Mouse (Mus musculus) liver, embryonic 18 days (tissue): ENCODE measurements around the gene Fam149a. TPM values are rescaled to one million over a fixed set of nuclear protein-coding genes. Genes with fewer than 3 reads are reported as not detected.

ENCODE experiments used
- polyA plus RNA-seq: library from polyadenylated mRNA; depleted of rRNA; stranded (reverse); fragments of >200 nt; gene quantifications from 2 replicates; pipeline ENCODE4 v1.2.3, GENCODE M21; 2012; rRNA removed

The Fam149a gene
- polyA plus RNA-seq, result 1.4 and 1.5 TPM in 2 replicates

DNA sequence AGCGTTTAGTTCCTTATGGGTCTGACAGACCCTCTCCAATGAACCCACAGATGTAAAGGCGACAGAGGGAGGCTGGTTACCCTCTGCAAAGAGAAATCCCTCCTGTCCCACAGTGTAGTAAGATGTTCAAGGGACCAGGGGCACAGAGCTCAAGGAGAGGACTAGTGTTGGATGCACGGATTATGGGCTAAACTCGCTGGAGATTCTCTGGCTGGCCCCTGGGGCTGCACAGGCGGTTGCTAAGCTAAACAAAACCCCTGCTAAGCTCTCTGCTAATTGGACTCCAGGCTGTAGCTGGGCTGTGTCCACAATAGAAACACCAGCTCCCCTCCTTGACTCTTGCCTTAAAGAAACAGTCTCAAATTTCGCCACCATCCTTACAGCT is at the start of gene Fam149a:
Fam149a (minus strand) TSS at position 329 of the 385 bp plus-strand sequence.

GRCm38 (mm10) chr8:45410882-45411281 is 28.8 kb upstream of the Fam149a start, which contains the start of gene Tlr3:
Gene Tlr3, minus strand, starts transcription at chr8:45411080.

DNA sequence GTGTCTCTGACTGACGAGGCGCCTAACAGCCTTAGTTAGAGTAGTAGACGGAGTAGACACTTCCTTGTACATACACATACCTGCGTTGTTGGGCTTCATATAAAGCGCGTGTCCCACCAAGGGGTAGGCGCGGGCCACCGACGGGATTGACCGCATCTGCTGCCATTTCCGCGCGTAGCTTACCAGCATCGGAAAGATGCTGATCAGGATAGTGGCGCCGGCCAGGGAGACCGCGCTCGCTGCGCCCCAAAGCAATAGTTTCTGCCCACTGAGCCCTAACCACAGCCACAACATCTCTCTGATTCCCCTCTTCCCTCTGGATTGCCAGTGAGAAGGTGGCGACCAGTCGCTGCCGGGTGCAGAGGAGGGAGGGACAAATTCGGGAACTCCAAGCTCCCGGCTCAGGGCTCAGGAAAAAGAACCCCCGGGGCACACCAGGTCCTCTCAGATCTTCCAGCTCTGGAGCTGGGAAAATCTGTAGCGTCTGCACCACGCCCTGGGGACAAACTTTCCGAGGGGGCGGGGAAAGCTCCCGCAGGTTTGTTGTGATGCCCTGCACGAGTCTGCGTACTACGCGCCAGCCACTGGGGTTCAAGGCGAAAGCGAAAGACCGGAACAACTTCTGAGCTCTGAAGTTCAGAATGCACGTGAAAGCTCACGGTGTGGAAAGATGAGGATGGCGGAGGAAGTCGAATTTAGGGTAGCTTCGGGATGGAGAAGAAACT is 49.2 kb downstream of the Fam149a start, which contains the start of gene Cyp4v3:
Cyp4v3 (minus strand) TSS at position 532 of the 725 bp plus-strand sequence.

GRCm38 (mm10) chr8:45308366-45308765 is 73.7 kb downstream of the Fam149a start, which contains the start of gene Gm45753:
Gene Gm45753, minus strand, starts transcription at chr8:45308466.

GRCm38 (mm10) chr8:45294687-45295086 is 87.4 kb downstream of the Fam149a start, which contains the start of gene Klkb1:
Gene Klkb1, minus strand, starts transcription at chr8:45294859.

Other genes with a start within 250 kb of the Fam149a start
- gene F11, start 120.3 kb downstream of the Fam149a start, polyA plus RNA-seq, result 73.9 and 77.5 TPM in 2 replicates
- gene Klkb1, start 87.4 kb downstream of the Fam149a start, polyA plus RNA-seq, result 28.9 and 32.7 TPM in 2 replicates
- gene Gm45753, start 73.8 kb downstream of the Fam149a start, polyA plus RNA-seq, result 0.41 and 0.52 TPM in 2 replicates
- 7.7 and 8.2 TPM in 2 replicates for gene Cyp4v3, start 49.1 kb downstream of the Fam149a start, polyA plus RNA-seq
- 1.6 and 1.8 TPM in 2 replicates for gene Tlr3, start 28.8 kb upstream of the Fam149a start, polyA plus RNA-seq
- 8.7 and 9.3 TPM in 2 replicates for gene Sorbs2, start 125.5 kb upstream of the Fam149a start, polyA plus RNA-seq